Mouse (Mus musculus) G1E (cell line): Measurements from ENCODE around the gene Ifna16. TPM values are rescaled to one million over a fixed set of nuclear protein-coding genes. Genes with fewer than 3 reads are reported as not detected.

Experiments
- ATAC-seq: 2 replicates; pipeline ENCODE4 v1.8.0; 2016; ENCODE audit warnings: mild to moderate bottlenecking; ENCODE audit not compliant: insufficient number of reproducible peaks, poor library complexity, low FRiP score, severe bottlenecking; ENCODE audit errors: extremely low read depth
- DNase-seq: peaks from one replicate; pipeline ENCODE4 v3.0.0; 2012; ENCODE audit warnings: low spot score
- H3K27me3 ChIP-seq: 2 replicates; pipeline ENCODE4 v1.6.1; 2012; ENCODE audit warnings: mild to moderate bottlenecking, low read length, inconsistent platforms; ENCODE audit not compliant: insufficient read depth
- H3K36me3 ChIP-seq: replicated peaks from 2 replicates; pipeline ENCODE3; 2012; ENCODE audit warnings: mild to moderate bottlenecking, inconsistent platforms
- H3K4me1 ChIP-seq: 2 replicates; pipeline ENCODE4 v1.6.1; 2012; ENCODE audit warnings: low read depth, low read length, inconsistent platforms, mixed read lengths; ENCODE audit not compliant: insufficient read depth
- H3K4me3 ChIP-seq: 2 replicates; pipeline ENCODE4 v1.5.1; 2012; ENCODE audit warnings: low read depth, mild to moderate bottlenecking, inconsistent platforms, low read length, moderate library complexity, mixed read lengths
- H3K9me3 ChIP-seq: replicated peaks from 2 replicates; pipeline ENCODE4 v1.6.1; 2012; ENCODE audit warnings: inconsistent platforms
- CTCF ChIP-seq: IDR thresholded peaks from 2 replicates; pipeline ENCODE4 v1.5.1; 2012; ENCODE audit warnings: low read depth, low read length, inconsistent platforms, mixed read lengths
- GATA1 ChIP-seq: IDR thresholded peaks from 2 replicates; pipeline ENCODE4 v1.6.1; 2012; ENCODE audit warnings: borderline replicate concordance, low read length, inconsistent platforms, mixed read lengths
- GATA2 ChIP-seq: IDR thresholded peaks from 2 replicates; pipeline ENCODE4 v1.6.1; 2012; ENCODE audit warnings: low read depth, low read length, inconsistent platforms, borderline replicate concordance
- POLR2AphosphoS5 ChIP-seq: IDR thresholded peaks from 2 replicates; pipeline ENCODE4 v1.6.1; 2012; ENCODE audit warnings: low read depth, low read length, inconsistent platforms; ENCODE audit not compliant: insufficient replicate concordance
- TAL1 ChIP-seq: conservative IDR thresholded peaks from 2 replicates; pipeline ENCODE4 v1.6.1; 2012; ENCODE audit warnings: low read depth, low read length, inconsistent platforms, mixed read lengths
- polyA plus RNA-seq: library from polyadenylated mRNA; stranded (reverse); fragments of >175 nt; gene quantifications from 2 replicates; pipeline ENCODE4 v1.2.3, GENCODE M21; 2012
- total RNA-seq, 2 experiments: library from RNA; stranded (forward) in 1 of 2; stranded (reverse) in 1 of 2; fragments of 200-1000 nt in 1 of 2; fragments of >200 nt in 1 of 2; fragmentation: Nextera tagmentation in 1 of 2; gene quantifications; 2 replicates each; pipeline ENCODE4 v1.2.3; 2014 to 2017

Ifna16 gene
- total RNA-seq (2014; fragmentation: Nextera tagmentation) (not detected in 2 replicates), total RNA-seq (2017) (not detected in 2 replicates), polyA plus RNA-seq (not detected in 2 replicates)

GRCm38 (mm10) chr4:88676824-88677223, at the start of gene Ifna16:
Gene Ifna16 (minus strand): TSS chr4:88676924.
- H3K4me1 ChIP-seq, result no peaks in the 10 kb centered on the region
- no peaks in the 10 kb centered on the region for H3K36me3 ChIP-seq
- no peaks in the 10 kb centered on the region for H3K9me3 ChIP-seq
- ATAC-seq (no peak), DNase-seq (no peak)
- TF ChIP-seq GATA1, result no peak
- no peak for TF ChIP-seq POLR2AphosphoS5
- TF ChIP-seq TAL1, result no peak
- H3K27me3 ChIP-seq, result no peaks in the 10 kb centered on the region
- no peak within 1 kb of the TSS for H3K4me3 ChIP-seq

DNA sequence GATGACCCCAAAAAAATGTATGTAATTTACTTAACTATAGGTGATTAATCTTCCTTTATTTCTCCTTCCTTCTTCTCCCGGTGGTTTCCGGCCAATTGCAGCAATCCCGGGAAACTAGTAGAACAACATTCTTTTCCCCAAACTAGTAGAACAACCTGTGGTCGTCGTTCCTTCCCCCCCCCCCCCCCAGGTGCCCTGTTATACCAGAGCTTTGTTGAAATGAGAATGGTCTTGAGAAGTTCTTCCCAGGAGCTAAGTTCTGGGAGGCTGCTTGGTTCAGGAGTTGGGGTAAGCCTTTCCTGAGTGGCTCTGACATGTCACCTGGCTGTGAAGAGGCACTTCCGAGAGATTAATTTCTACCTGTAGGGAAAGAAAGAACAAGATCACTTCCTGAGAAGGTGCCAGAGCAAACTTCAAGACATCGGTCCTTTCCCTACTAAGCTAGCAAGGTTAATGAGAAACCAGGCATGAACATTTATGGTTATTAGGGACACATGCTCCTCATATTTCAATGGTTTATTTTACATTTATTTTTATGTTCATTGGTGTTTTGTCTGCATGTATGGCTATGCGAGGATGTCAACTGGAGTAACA, 46.9 kb upstream of the Ifna16 start:
- DNase-seq (no peak), ATAC-seq (no peak)
- Histone ChIP-seq H3K27me3 (0 out of 2 replicates have a peak, but pooled peaks cover 4% of the 10 kb centered on the region), H3K4me3 (no peak overlapping the region), H3K4me1 (peaks cover 23% of the 10 kb centered on the region), H3K36me3 (peaks cover 16% of the 10 kb centered on the region), H3K9me3 (no peaks in the 10 kb centered on the region)
- TF ChIP-seq GATA1, result no peak
- no peak for TF ChIP-seq POLR2AphosphoS5
- no peak for TF ChIP-seq CTCF
- TF ChIP-seq GATA2, result no peak
- no peak for TF ChIP-seq TAL1

DNA sequence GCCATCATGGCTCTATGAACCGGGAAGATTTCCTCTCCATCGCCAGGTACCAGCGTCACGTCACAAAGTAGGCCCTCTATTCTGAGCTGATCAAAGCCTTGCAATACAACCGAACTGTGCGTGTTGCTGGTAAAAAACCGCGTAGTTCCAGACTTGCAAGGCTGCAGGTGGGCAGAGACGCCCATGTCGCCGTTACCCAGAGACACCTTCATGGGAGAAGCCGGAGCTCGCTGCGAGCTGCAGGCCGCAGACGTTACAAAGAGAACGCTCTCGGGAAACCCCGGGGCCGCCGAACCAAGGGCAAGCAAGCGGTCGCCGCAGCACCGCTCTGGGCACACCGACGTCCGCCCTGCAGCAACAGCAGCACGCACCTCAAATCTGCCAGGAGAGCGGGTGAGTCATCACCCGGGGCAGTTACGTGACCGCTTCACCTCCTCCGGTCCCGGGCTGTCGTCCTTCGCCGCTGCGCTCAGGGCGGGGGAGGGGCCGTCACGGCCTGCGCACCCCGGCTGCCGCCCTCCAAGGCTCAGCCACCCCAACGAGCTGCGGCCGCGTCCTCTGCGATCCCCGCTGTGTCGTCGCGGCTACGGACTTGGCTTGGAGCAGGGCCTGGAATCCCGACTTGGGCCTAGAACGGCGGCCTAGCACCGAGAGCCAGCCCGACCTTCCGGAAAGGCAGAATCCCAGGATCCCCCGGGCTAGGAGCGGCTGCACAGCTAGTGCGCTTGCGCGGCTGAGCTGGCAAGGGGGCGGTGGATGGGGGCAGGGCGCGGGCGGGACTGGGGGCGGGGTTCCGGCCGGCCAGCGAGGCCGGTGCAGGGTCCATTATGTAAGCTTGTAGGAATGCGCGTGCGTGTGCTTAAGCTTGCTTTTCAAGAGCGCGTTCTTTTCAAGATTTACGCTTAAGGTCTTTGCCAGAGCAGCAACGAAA, 45.3 kb upstream of the Ifna16 start, which contains the start of the genes Gm26566 and Klhl9:
Gene Gm26566, plus strand, starts transcription at position 15 of the 931 bp plus-strand sequence.
Gene Klhl9, minus strand, starts transcription at position 675 of the 931 bp plus-strand sequence.
- Histone ChIP-seq H3K9me3 (no peaks in the 10 kb centered on the region), H3K27me3 (no peaks in the 10 kb centered on the region), H3K36me3 (peaks cover 23% of the 10 kb centered on the region), H3K4me1 (peaks cover 29% of the 10 kb centered on the region), H3K4me3 (peak within 1 kb of the TSS; percentile 97)
- ATAC-seq (peak; percentile 73), DNase-seq (peak; percentile 95)
- no peak for TF ChIP-seq GATA1

DNA sequence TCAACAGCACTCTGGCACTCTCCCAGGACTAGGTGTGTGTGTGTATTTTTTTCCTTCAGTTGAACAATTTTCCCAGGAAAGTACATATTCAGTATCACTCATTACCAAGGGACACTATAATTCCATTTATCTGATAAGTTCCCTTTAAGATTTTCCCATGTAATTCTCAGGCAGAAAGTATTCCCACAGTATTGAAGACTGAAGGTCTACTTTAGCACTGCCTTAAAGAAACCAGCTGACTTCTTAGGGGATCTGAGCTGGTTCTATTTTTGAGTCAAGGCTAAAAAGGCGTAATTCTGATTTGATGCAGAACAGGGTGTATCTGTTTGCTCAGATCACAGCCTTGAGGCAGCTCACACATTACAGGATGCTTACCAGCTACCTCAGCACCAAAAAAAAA, 42.0 kb upstream of the Ifna16 start:
- H3K27me3 ChIP-seq, result no peaks in the 10 kb centered on the region
- TF ChIP-seq CTCF, result no peak
- TF ChIP-seq GATA1, result no peak
- no peak for TF ChIP-seq POLR2AphosphoS5
- no peak for TF ChIP-seq TAL1
- no peak for TF ChIP-seq GATA2
- H3K4me1 ChIP-seq, result peaks cover 30% of the 10 kb centered on the region
- peaks cover 43% of the 10 kb centered on the region for H3K36me3 ChIP-seq
- no peaks in the 10 kb centered on the region for H3K9me3 ChIP-seq
- no peak for DNase-seq
- peak overlapping the region; percentile 44; the same call in 1 of the 2 replicates for H3K4me3 ChIP-seq
- no peak for ATAC-seq

DNA sequence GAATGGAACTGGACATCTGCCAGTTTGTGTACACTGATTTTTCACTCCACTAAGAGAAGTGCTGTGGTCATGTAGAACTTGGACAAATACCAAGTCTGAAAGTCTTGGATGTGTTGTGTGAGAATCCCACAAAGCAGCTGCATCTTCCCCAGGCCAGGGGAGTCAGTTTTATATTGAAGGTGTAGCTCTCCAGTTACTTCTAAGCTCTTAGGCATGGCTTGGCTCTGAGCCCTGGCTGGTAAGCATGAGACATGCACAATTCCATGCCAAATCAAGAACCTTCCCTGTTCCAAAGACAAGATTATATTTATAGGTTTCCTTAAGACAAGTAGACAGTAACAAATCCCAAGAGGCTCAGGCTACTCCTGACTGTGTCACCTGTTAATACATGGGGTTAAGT, 38.3 kb upstream of the Ifna16 start:
- TF ChIP-seq GATA1 (no peak), GATA2 (no peak), TAL1 (no peak), CTCF (no peak), POLR2AphosphoS5 (no peak)
- Histone ChIP-seq H3K27me3 (no peaks in the 10 kb centered on the region), H3K4me3 (no peak overlapping the region), H3K4me1 (peaks cover 16% of the 10 kb centered on the region), H3K36me3 (peaks cover 44% of the 10 kb centered on the region), H3K9me3 (no peaks in the 10 kb centered on the region)
- DNase-seq (no peak), ATAC-seq (no peak)

GRCm38 (mm10) chr4:88714281-88714680, 37.6 kb upstream of the Ifna16 start:
- no peak for TF ChIP-seq TAL1
- no peak for TF ChIP-seq GATA1
- no peak for TF ChIP-seq CTCF
- TF ChIP-seq POLR2AphosphoS5, result no peak
- no peak for TF ChIP-seq GATA2
- peaks cover 45% of the 10 kb centered on the region for H3K36me3 ChIP-seq

More at GRCm38 (mm10) chr4:88714281-88714680, 37.6 kb upstream of the Ifna16 start:
- Histone ChIP-seq H3K9me3 (no peaks in the 10 kb centered on the region), H3K4me3 (no peak overlapping the region), H3K27me3 (no peaks in the 10 kb centered on the region), H3K4me1 (peaks cover 15% of the 10 kb centered on the region)
- no peak for DNase-seq
- no peak for ATAC-seq
